Mouse (Mus musculus) ovary, postnatal 14 days (tissue): Measurements from ENCODE around the gene Dchs2.

ENCODE experiments used
- DNase-seq: peaks from one replicate; pipeline ENCODE4 v3.0.0; 2022; ENCODE audit warnings: low spot score

Dchs2 gene

GRCm38 (mm10) chr3:83155600-83155999 lies 27.9 kb downstream of the Dchs2 start:
- peak; percentile 9 for DNase-seq

DNA sequence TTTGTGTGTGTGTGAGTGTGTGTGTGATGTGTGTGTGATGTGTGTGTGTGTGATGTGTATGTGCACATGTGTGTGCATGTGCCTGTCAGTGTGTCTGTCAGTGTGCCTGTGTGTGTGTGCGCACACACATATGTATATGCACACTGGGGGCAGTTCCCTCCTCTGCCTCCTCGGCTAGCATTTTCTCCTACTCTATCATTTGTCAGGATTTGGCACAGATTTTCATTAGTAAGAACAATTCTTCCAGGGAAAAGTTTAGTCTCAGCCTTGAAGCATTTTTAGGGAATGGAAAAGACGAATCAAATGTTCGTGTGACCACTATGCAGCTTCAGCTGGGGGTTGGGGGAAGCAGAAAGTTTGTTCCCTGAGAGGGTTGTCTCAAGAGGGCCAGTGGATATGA lies 28.4 kb downstream of the Dchs2 start:
- DNase-seq = no peak

- no peak for DNase-seq
Observed at GRCm38 (mm10) chr3:83161542-83162231, 33.9 kb downstream of the Dchs2 start.

- no peak for DNase-seq
Observed at GRCm38 (mm10) chr3:83163676-83164075, 35.9 kb downstream of the Dchs2 start.

GRCm38 (mm10) chr3:83185527-83185926 lies 57.8 kb downstream of the Dchs2 start:
- DNase-seq = no peak

- DNase-seq = no peak
Observed at GRCm38 (mm10) chr3:83191271-83191670, 63.5 kb downstream of the Dchs2 start.

DNA sequence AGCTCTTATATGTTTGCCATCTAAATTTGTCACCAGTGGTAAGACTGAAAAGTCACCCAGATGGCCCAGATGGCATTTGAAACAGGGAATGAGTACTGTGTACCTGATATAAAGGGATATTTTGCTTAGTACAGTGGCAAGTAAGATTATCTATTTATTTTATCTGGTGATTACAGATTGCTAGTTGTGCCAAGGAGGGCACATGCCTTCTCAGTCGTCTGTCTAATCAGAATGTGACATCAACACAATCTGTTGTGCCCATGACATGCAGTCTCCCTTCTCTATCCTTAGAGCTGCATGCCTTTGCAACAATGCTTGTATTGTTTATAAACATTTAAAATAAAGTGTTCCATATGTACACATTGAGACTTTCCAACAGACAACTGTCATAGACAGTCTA lies 64.7 kb downstream of the Dchs2 start:
- DNase-seq = no peak

- DNase-seq = no peak
Observed at GRCm38 (mm10) chr3:83194911-83195310, 67.2 kb downstream of the Dchs2 start.

GRCm38 (mm10) chr3:83201286-83201980 lies 73.7 kb downstream of the Dchs2 start:
- DNase-seq = no peak

- no peak for DNase-seq
Observed at GRCm38 (mm10) chr3:83205073-83205668, 77.4 kb downstream of the Dchs2 start.

GRCm38 (mm10) chr3:83209646-83210045 lies 81.9 kb downstream of the Dchs2 start:
- DNase-seq = no peak

- DNase-seq = no peak
Observed at GRCm38 (mm10) chr3:83210210-83210609, 82.5 kb downstream of the Dchs2 start.

DNA sequence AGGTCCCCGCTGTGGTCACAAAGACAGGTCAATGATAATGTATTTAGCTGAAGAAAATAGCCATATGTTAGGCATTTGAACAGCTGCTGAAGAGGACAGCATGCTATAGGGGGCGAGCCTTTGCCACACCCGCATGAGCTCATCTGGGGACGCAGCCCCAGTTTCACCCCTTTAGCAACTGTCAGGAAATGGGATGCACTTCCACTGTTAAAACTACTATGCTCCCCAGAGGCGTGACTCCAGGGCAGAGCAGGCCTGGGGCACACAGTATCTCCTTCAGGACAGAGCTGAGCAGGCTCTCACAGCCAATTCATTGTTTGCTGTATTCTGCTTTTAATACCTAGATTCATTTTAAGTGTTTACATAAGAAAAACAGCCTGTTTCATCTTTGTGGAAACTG lies 84.2 kb downstream of the Dchs2 start:
- no peak for DNase-seq

GRCm38 (mm10) chr3:83212578-83212977 lies 84.8 kb downstream of the Dchs2 start:
- DNase-seq = no peak

DNA sequence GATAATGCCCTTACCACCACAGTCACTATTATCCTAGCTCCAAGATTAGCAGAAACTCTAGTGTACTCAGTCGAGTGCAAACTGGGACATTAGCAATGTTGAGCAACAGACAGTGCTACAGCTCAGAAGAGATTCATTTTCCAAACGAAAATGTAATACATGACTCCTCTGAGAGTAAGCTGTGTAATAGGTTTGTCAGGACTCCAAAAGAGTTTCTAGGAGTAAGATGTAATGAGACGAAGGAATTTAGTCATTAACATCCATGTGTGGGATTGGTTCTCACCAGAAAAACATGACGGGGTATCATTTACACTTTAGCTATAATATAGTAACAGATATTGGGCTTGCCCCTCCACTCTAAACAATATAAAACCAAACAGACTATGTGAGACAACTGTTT lies 90.3 kb downstream of the Dchs2 start:
- no peak for DNase-seq

DNA sequence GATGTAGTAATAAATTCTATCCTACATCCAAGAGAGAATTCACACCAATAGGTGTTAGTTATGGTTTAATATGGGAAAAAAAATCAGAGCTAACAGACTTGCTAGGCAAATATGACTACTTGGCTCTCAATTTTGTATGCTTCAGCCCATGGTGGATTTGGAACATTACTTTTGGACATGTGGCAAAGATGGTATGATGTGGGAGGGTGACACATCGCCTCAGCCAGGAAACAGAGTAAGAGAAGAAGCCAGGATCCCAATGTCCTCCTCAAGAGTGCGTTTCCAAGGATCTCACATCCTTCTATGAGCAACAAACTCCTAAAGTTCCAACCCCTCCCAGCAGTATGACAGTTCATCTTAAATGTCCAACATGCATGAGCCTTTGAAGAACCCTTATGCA lies 92.4 kb downstream of the Dchs2 start:
- no peak for DNase-seq

- DNase-seq = no peak
Observed at GRCm38 (mm10) chr3:83222125-83222524, 94.4 kb downstream of the Dchs2 start.

- DNase-seq = no peak
Observed at GRCm38 (mm10) chr3:83228383-83228782, 100.6 kb downstream of the Dchs2 start.

DNA sequence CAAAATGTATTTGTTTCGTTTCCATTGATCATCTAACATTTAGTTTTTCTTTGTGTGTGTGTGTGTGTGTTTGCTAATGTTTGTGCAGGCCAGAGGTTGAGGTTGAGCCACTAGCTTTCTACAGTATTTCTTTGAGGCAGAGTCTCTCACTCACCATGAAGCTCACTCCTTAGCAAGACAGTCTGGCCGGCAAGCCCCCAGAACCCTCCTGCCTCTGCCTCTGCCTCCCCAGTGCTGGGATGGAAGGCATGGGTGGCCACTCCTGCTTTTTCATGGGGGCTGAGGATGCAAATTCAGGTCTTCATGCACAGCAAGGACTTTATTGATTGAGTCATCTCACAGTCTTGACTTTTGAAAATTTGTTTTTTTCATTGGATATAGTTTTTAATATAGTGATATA lies 102.6 kb downstream of the Dchs2 start:
- DNase-seq = no peak

DNA sequence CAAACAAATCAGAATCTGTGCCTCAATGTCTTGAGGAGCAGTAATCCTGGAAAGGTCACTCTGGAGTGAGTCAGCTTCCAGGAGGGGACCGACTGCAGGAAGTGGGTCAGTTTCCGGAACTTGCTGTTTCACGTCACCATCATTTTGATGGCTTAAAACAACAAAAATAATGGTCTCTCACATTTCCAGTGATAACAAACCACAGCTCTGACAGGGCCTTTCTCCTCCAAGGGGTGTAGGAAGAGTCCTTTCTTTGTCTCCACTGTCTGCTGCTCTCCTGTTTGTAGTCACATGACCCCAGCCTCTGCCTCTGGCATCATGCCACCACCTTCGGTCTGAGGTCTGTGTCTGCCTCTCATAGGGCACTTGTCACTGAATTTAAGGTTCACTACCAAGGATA lies 106.7 kb downstream of the Dchs2 start:
- DNase-seq = no peak

GRCm38 (mm10) chr3:83235061-83235460 lies 107.3 kb downstream of the Dchs2 start:
- DNase-seq = no peak

GRCm38 (mm10) chr3:83246536-83246935 lies 118.8 kb downstream of the Dchs2 start:
- no peak for DNase-seq

- DNase-seq = no peak
Observed at GRCm38 (mm10) chr3:83250001-83250545, 122.3 kb downstream of the Dchs2 start.
